Mouse (Mus musculus): Measurements from ENCODE around the gene Smarcd3. TPM values are rescaled to one million over a fixed set of nuclear protein-coding genes. Genes with fewer than 3 reads are reported as not detected.

The Smarcd3 gene
- polyA plus RNA-seq, 1 experiment, result 128 TPM

DNA sequence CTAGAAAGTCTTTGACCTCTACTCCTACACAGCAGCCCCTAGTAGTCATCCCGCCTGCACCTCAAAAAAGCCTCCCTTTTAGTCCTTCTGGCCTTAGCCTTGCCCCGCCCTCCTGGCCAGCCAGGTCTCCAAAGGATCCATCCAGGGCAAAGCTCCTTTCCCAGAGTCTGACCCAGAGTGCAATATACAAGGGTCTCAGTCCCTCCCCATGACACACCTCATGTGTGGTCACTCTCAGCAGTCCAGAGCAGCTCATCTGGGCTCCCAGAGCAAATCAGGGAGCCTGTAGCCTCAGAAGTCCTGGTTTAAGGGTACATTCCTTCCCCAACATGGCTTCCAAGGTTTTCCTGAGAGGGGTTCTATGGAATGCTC, 72.9 kb downstream of the Smarcd3 start:
- Histone ChIP-seq H3K27me3 (ENCODE audit: control insufficient read depth, insufficient read depth, insufficient read length) (peaks cover 70% of the 10 kb centered on the region), H3K4me3 (no peak overlapping the region), H3K36me3 (ENCODE audit: control insufficient read depth, insufficient read depth) (no peaks in the 10 kb centered on the region)

DNA sequence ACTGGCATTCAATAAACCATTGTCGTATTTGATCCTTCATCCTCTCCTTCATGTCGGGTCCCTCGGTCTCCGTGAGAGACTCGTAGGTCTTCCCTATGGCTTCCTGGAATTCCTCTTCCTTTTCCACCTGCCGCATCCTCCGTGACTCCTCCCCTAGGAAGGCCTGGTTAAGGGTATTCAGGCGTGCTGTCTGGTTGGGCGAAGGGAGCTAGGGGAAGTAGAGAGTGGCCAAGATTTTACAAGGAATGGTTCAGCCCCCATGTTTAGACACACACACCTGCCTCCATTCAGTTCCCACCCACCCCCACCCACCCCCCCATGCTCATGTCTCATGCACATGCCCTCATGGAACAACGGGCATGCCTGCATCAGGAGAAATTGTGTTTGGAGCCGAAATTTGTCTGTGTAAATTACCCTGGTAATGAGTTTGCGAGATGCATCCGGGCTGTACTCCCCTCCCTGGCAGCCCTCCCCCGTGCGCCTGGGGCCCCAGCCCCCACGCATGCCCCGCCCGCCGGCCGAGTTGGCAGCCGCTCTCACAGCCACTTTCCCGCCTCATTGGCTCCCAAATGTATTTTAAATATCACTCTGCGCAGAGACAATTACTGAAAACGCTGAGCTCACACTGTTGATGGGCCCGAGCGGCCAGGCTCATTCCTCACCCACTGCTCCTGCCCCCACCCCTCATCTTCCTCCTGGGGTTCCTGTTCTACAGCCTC, 73.5 kb downstream of the Smarcd3 start:
- no peak overlapping the region for H3K4me3 ChIP-seq
- H3ac ChIP-seq (ENCODE audit: control insufficient read depth, insufficient read length), result no peak overlapping the region
- no peaks in the 10 kb centered on the region for H3K36me3 ChIP-seq (ENCODE audit: control insufficient read depth, insufficient read depth)
- no peak overlapping the region for H3K4me2 ChIP-seq (ENCODE audit: low read depth)
- TF ChIP-seq MYOG (IDR thresholded peaks at IDR 0.05; ENCODE audit: control insufficient read depth in 1 of 3, insufficient read depth in 1 of 3, insufficient read length in 2 of 3, low read depth in 2 of 3) (no peak), USF1 (IDR thresholded peaks at IDR 0.05; ENCODE audit: low read depth) (no peak), CEBPB (IDR thresholded peaks at IDR 0.05; ENCODE audit: insufficient read depth, poor library complexity, severe bottlenecking) (no peak), POLR2AphosphoS2 (IDR thresholded peaks at IDR 0.05; ENCODE audit: insufficient read length, low read depth) (no peak), MAX (IDR thresholded peaks at IDR 0.05; ENCODE audit: low read depth) (no peak), MYOD1 (IDR thresholded peaks at IDR 0.05; ENCODE audit: control insufficient read depth in 1 of 3, insufficient read length in 2 of 3, low read depth in 2 of 3) (no peak), TCF3 (IDR thresholded peaks at IDR 0.05; ENCODE audit: insufficient read length, low read depth) (no peak), REST (IDR thresholded peaks at IDR 0.05; ENCODE audit: insufficient read depth, insufficient read length) (no peak), E2F4 (IDR thresholded peaks at IDR 0.05; ENCODE audit: insufficient read depth) (no peak), SRF (IDR thresholded peaks at IDR 0.05; ENCODE audit: control insufficient read depth, insufficient read length, low read depth) (no peak)
- H3K79me2 ChIP-seq (ENCODE audit: control insufficient read depth, insufficient read depth), result no peaks in the 10 kb centered on the region
- H3K27me3 ChIP-seq (ENCODE audit: control insufficient read depth, insufficient read depth, insufficient read length), result peaks cover 70% of the 10 kb centered on the region

More for the DNA sequence above, 72.9 kb downstream of the Smarcd3 start:
- Histone ChIP-seq H3ac (ENCODE audit: control insufficient read depth, insufficient read length) (no peak overlapping the region), H3K79me2 (ENCODE audit: control insufficient read depth, insufficient read depth) (no peaks in the 10 kb centered on the region), H3K4me2 (ENCODE audit: low read depth) (no peak overlapping the region)
- TF ChIP-seq E2F4 (IDR thresholded peaks at IDR 0.05; ENCODE audit: insufficient read depth), result no peak
- no peak for TF ChIP-seq USF1 (IDR thresholded peaks at IDR 0.05; ENCODE audit: low read depth)
- TF ChIP-seq CEBPB (IDR thresholded peaks at IDR 0.05; ENCODE audit: insufficient read depth, poor library complexity, severe bottlenecking), result no peak
- TF ChIP-seq REST (IDR thresholded peaks at IDR 0.05; ENCODE audit: insufficient read depth, insufficient read length), result no peak
- TF ChIP-seq MYOD1 (IDR thresholded peaks at IDR 0.05; ENCODE audit: control insufficient read depth in 1 of 3, insufficient read length in 2 of 3, low read depth in 2 of 3), result no peak
- TF ChIP-seq POLR2A (IDR thresholded peaks at IDR 0.05; ENCODE audit: insufficient read length, low read depth), result no peak
- no peak for TF ChIP-seq POLR2AphosphoS2 (IDR thresholded peaks at IDR 0.05; ENCODE audit: insufficient read length, low read depth)
- no peak for TF ChIP-seq SRF (IDR thresholded peaks at IDR 0.05; ENCODE audit: control insufficient read depth, insufficient read length, low read depth)
- TF ChIP-seq MAX (IDR thresholded peaks at IDR 0.05; ENCODE audit: low read depth), result no peak

DNA sequence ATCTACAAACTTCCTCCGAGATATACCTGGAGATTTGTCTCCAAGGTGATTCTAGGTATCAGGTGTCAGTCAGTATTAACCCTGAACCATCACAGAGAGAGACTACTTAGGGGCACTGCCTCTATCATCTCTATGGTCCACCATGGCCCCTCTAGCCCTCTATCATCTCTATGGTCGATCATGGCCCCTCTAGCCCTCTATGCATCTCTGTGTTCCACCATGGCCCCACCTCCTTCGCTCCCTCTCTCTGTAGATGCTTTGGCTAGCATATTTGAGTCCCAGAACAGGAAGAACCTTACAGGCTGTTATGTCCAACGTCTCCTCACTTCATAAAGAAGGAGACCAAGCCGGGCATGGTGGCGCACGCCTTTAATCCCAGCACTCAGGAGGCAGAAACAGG, 81.6 kb downstream of the Smarcd3 start:
- TF ChIP-seq POLR2AphosphoS2 (IDR thresholded peaks at IDR 0.05; ENCODE audit: insufficient read length, low read depth), result no peak
- TF ChIP-seq TCF12 (IDR thresholded peaks at IDR 0.05; ENCODE audit: insufficient read depth, poor library complexity, severe bottlenecking), result no peak
- TF ChIP-seq MAX (IDR thresholded peaks at IDR 0.05; ENCODE audit: low read depth), result no peak
- TF ChIP-seq E2F4 (IDR thresholded peaks at IDR 0.05; ENCODE audit: insufficient read depth), result no peak
- no peak for TF ChIP-seq USF1 (IDR thresholded peaks at IDR 0.05; ENCODE audit: low read depth)
- no peak for TF ChIP-seq MYOD1 (IDR thresholded peaks at IDR 0.05; ENCODE audit: control insufficient read depth in 1 of 3, insufficient read length in 2 of 3, low read depth in 2 of 3)
- no peak overlapping the region for H3K4me3 ChIP-seq
- no peak overlapping the region for H3ac ChIP-seq (ENCODE audit: control insufficient read depth, insufficient read length)
- no peaks in the 10 kb centered on the region for H3K79me2 ChIP-seq (ENCODE audit: control insufficient read depth, insufficient read depth)
- H3K4me2 ChIP-seq (ENCODE audit: low read depth), result no peak overlapping the region
- no peaks in the 10 kb centered on the region for H3K36me3 ChIP-seq (ENCODE audit: control insufficient read depth, insufficient read depth)
- H3K27me3 ChIP-seq (ENCODE audit: control insufficient read depth, insufficient read depth, insufficient read length), result peaks cover 25% of the 10 kb centered on the region

DNA sequence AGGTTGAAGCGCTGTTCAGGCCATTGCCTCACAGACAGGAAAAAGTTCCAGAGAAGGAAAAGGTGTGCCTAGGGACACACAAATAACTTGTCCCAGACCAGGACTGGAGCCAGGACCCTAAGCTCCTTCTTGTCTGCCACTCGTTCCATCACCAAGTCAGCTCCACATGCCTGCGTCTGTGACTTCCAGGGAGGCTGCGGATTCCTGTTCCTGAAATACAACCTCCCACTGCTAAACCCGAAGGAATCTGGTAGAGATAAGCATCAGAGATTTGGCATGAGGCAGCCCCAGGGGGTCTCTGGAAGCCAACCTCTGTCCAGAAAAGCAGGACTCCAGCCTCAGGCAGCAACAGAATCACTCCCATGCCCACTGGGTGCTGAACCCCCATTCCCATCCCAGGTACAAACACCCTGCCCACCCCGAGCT, 83.1 kb downstream of the Smarcd3 start:
- H3K4me3 ChIP-seq, result no peak overlapping the region

More for the DNA sequence above, 83.1 kb downstream of the Smarcd3 start:
- Histone ChIP-seq H3ac (ENCODE audit: control insufficient read depth, insufficient read length) (no peak overlapping the region), H3K36me3 (ENCODE audit: control insufficient read depth, insufficient read depth) (no peaks in the 10 kb centered on the region), H3K4me2 (ENCODE audit: low read depth) (no peak overlapping the region), H3K27me3 (ENCODE audit: control insufficient read depth, insufficient read depth, insufficient read length) (peaks cover 38% of the 10 kb centered on the region), H3K79me2 (ENCODE audit: control insufficient read depth, insufficient read depth) (no peaks in the 10 kb centered on the region)
- TF ChIP-seq REST (IDR thresholded peaks at IDR 0.05; ENCODE audit: insufficient read depth, insufficient read length), result no peak
- no peak for TF ChIP-seq TCF12 (IDR thresholded peaks at IDR 0.05; ENCODE audit: insufficient read depth, poor library complexity, severe bottlenecking)
- no peak for TF ChIP-seq MYOG (IDR thresholded peaks at IDR 0.05; ENCODE audit: control insufficient read depth in 1 of 3, insufficient read depth in 1 of 3, insufficient read length in 2 of 3, low read depth in 2 of 3)
- TF ChIP-seq USF1 (IDR thresholded peaks at IDR 0.05; ENCODE audit: low read depth), result no peak
- no peak for TF ChIP-seq E2F4 (IDR thresholded peaks at IDR 0.05; ENCODE audit: insufficient read depth)
- TF ChIP-seq POLR2A (IDR thresholded peaks at IDR 0.05; ENCODE audit: insufficient read length, low read depth), result no peak
- TF ChIP-seq CEBPB (IDR thresholded peaks at IDR 0.05; ENCODE audit: insufficient read depth, poor library complexity, severe bottlenecking), result no peak
- no peak for TF ChIP-seq SRF (IDR thresholded peaks at IDR 0.05; ENCODE audit: control insufficient read depth, insufficient read length, low read depth)
- TF ChIP-seq TCF3 (IDR thresholded peaks at IDR 0.05; ENCODE audit: insufficient read length, low read depth), result no peak
- TF ChIP-seq MAX (IDR thresholded peaks at IDR 0.05; ENCODE audit: low read depth), result no peak
- no peak for TF ChIP-seq POLR2AphosphoS2 (IDR thresholded peaks at IDR 0.05; ENCODE audit: insufficient read length, low read depth)
- TF ChIP-seq MYOD1 (IDR thresholded peaks at IDR 0.05; ENCODE audit: control insufficient read depth in 1 of 3, insufficient read length in 2 of 3, low read depth in 2 of 3), result no peak

Other genes starting within 250 kb of the Smarcd3 start
- 4.0 TPM for gene Atg9b, start 232.3 kb downstream of the Smarcd3 start, polyA plus RNA-seq (2012; fragmentation: generic; extraction: Trizol)
- gene Abcb8, start 230.7 kb downstream of the Smarcd3 start, polyA plus RNA-seq (2012; fragmentation: generic; extraction: Trizol), result 37.7 TPM
- 0.24 TPM for gene Asic3, start 211.0 kb downstream of the Smarcd3 start, polyA plus RNA-seq (2012; fragmentation: generic; extraction: Trizol)
- 30.0 TPM for gene Cdk5, start 200.9 kb downstream of the Smarcd3 start, polyA plus RNA-seq (2012; fragmentation: generic; extraction: Trizol)
- 96.4 TPM for gene Slc4a2, start 200.6 kb downstream of the Smarcd3 start, polyA plus RNA-seq (2012; fragmentation: generic; extraction: Trizol)
- 124 TPM for gene Fastk, start 179.1 kb downstream of the Smarcd3 start, polyA plus RNA-seq (2012; fragmentation: generic; extraction: Trizol)
- 14.2 TPM for gene Tmub1, start 176.6 kb downstream of the Smarcd3 start, polyA plus RNA-seq (2012; fragmentation: generic; extraction: Trizol)
- 119 TPM for gene Agap3, start 172.2 kb downstream of the Smarcd3 start, polyA plus RNA-seq (2012; fragmentation: generic; extraction: Trizol)
- gene Gbx1, start 97.2 kb downstream of the Smarcd3 start, polyA plus RNA-seq (2012; fragmentation: generic; extraction: Trizol), result 2.5 TPM
- 0.77 TPM for gene Asb10, start 83.4 kb downstream of the Smarcd3 start, polyA plus RNA-seq (2012; fragmentation: generic; extraction: Trizol)
- not detected for gene 4931409K22Rik, start 67.6 kb downstream of the Smarcd3 start, polyA plus RNA-seq (2012; fragmentation: generic; extraction: Trizol)
- 137 TPM for gene Abcf2, start 46.9 kb downstream of the Smarcd3 start, polyA plus RNA-seq (2012; fragmentation: generic; extraction: Trizol)
- gene Chpf2, start 37.7 kb downstream of the Smarcd3 start, polyA plus RNA-seq (2012; fragmentation: generic; extraction: Trizol), result 39.5 TPM
- 28.5 TPM for gene Nub1, start 61.1 kb upstream of the Smarcd3 start, polyA plus RNA-seq (2012; fragmentation: generic; extraction: Trizol)
- gene Wdr86, start 106.3 kb upstream of the Smarcd3 start, polyA plus RNA-seq (2012; fragmentation: generic; extraction: Trizol), result not detected
- not detected for gene Crygn, start 133.6 kb upstream of the Smarcd3 start, polyA plus RNA-seq (2012; fragmentation: generic; extraction: Trizol)
- 64.4 TPM for gene Rheb, start 218.2 kb upstream of the Smarcd3 start, polyA plus RNA-seq (2012; fragmentation: generic; extraction: Trizol)

Data from myocyte (in vitro differentiated cells).